Mouse (Mus musculus): ENCODE data around the gene Tln1.
A peak's percentile ranks its signal among the peaks of the same experiment; 100 is the strongest.

- 0 out of 2 replicates have a peak, but pooled peaks have one; percentile 9 for TF ChIP-seq POLR2A (IDR thresholded peaks at IDR 0.05; ENCODE audit: low read depth, low read length)
- TF ChIP-seq CTCF (IDR thresholded peaks at IDR 0.05; ENCODE audit: extremely low read depth, insufficient read length, insufficient replicate concordance, low read depth, low read length), result no peak
These were observed 65.9 kb downstream of the Tln1 start for GRCm38 (mm10) chr4:43496587-43496986.
